In the genomic region with DNA sequence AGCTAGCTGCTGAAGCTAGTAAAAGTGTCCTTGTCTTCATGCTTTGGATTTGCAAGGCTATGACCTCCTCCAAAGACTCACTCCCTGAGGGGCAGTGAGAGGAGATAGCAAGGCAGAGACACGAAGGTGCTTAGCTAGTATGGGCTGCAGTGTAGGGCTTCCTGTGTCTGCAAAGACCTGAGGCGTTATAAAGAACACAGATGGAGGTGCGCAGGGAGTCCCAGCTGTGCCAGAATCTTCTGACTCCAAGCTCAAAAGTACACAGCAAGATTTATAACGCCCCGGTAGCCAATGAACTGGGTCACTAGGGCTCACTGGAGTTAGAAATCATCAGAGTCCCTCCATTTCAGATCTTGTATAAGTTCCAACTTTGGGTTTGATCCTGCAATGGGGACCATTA, we compare ENCODE assay signal across 10 mouse cellular contexts.
"Had no signal": no experiment of that assay in that cellular context is flagged by ENCODE, and none has a peak within 500 bp of the region (broad histone marks: within the 10 kb centered on the region; RNA-seq: fewer than 3 reads in every experiment).

No protein-coding gene starts in this region.

- DNase-seq: lung, adult 18-20 months; lung, embryonic 14.5 days; lung, postnatal 10 days; lung, postnatal 4 days; midbrain, embryonic 14.5 days; right cerebral cortex, adult 18-20 months; right cerebral cortex, postnatal 25 days; right cerebral cortex, postnatal 4 days; spleen, adult 18-20 months; thymus, adult 2 months had no signal
